Mouse (Mus musculus) myocyte (in vitro differentiated cells): ENCODE results near the gene Lrrc4c. TPM values are rescaled to one million over a fixed set of nuclear protein-coding genes. Genes with fewer than 3 reads are reported as not detected.

Experiments used
- H3K27me3 ChIP-seq: one replicate; pipeline ENCODE4 v1.6.1; 2011; ENCODE audit not compliant: control insufficient read depth, insufficient read depth, insufficient read length
- H3K36me3 ChIP-seq: one replicate; pipeline ENCODE4 v1.6.1; 2011; ENCODE audit not compliant: control insufficient read depth, insufficient read depth
- H3K4me2 ChIP-seq: one replicate; pipeline ENCODE4 v1.6.1; 2011; ENCODE audit warnings: low read depth, control low read depth
- H3K4me3 ChIP-seq: one replicate; pipeline ENCODE4 v1.5.1; 2011; ENCODE audit warnings: mild to moderate bottlenecking, control low read depth, moderate library complexity
- H3K79me2 ChIP-seq: one replicate; pipeline ENCODE4 v1.6.1; 2011; ENCODE audit not compliant: control insufficient read depth, insufficient read depth
- H3ac ChIP-seq: one replicate; pipeline ENCODE4 v1.6.1; 2011; ENCODE audit not compliant: control insufficient read depth, insufficient read length
- CEBPB ChIP-seq: IDR thresholded peaks from 2 replicates; pipeline ENCODE4 v1.6.1; 2011; ENCODE audit warnings: mild to moderate bottlenecking, moderate library complexity; ENCODE audit not compliant: poor library complexity, insufficient read depth, severe bottlenecking
- E2F4 ChIP-seq: IDR thresholded peaks from one replicate; pipeline ENCODE4 v1.6.1; 2011; ENCODE audit warnings: mild to moderate bottlenecking, control low read depth, moderate library complexity; ENCODE audit not compliant: insufficient read depth
- MAX ChIP-seq: IDR thresholded peaks from one replicate; pipeline ENCODE4 v1.6.1; 2011; ENCODE audit warnings: low read depth, mild to moderate bottlenecking, control low read depth
- MYOD1 ChIP-seq, 3 experiments: IDR thresholded peaks; one replicate each; pipeline ENCODE4 v1.6.1; 2011; ENCODE audit warnings: control low read depth in 2 of 3, low read depth in 2 of 3, mild to moderate bottlenecking in 2 of 3, moderate library complexity in 1 of 3; ENCODE audit not compliant: insufficient read length in 2 of 3, control insufficient read depth in 1 of 3
- MYOG ChIP-seq, 3 experiments: IDR thresholded peaks; one replicate each; pipeline ENCODE4 v1.6.1; 2011; ENCODE audit warnings: control low read depth in 2 of 3, low read depth in 2 of 3, mild to moderate bottlenecking in 2 of 3; ENCODE audit not compliant: insufficient read length in 2 of 3, control insufficient read depth in 1 of 3, insufficient read depth in 1 of 3
- POLR2A ChIP-seq: IDR thresholded peaks from one replicate; pipeline ENCODE4 v1.6.1; 2011; ENCODE audit warnings: low read depth, mild to moderate bottlenecking, control low read depth, moderate library complexity; ENCODE audit not compliant: insufficient read length
- POLR2AphosphoS2 ChIP-seq: IDR thresholded peaks from one replicate; pipeline ENCODE4 v1.6.1; 2011; ENCODE audit warnings: low read depth, control low read depth; ENCODE audit not compliant: insufficient read length
- REST ChIP-seq: IDR thresholded peaks from one replicate; pipeline ENCODE4 v1.6.1; 2011; ENCODE audit warnings: mild to moderate bottlenecking, control low read depth, moderate library complexity; ENCODE audit not compliant: insufficient read depth, insufficient read length
- SRF ChIP-seq: IDR thresholded peaks from one replicate; pipeline ENCODE4 v1.6.1; 2011; ENCODE audit warnings: low read depth; ENCODE audit not compliant: control insufficient read depth, insufficient read length
- TCF12 ChIP-seq: IDR thresholded peaks from one replicate; pipeline ENCODE4 v1.6.1; 2011; ENCODE audit warnings: mild to moderate bottlenecking, control low read depth; ENCODE audit not compliant: poor library complexity, insufficient read depth, severe bottlenecking
- TCF3 ChIP-seq: IDR thresholded peaks from one replicate; pipeline ENCODE4 v1.6.1; 2011; ENCODE audit warnings: low read depth, control low read depth; ENCODE audit not compliant: insufficient read length
- USF1 ChIP-seq: IDR thresholded peaks from one replicate; pipeline ENCODE4 v1.6.1; 2011; ENCODE audit warnings: low read depth, mild to moderate bottlenecking, control low read depth, moderate library complexity
- polyA plus RNA-seq: library from polyadenylated mRNA; unstranded; fragments of >200 nt; fragmentation: generic; extraction: Trizol; gene quantifications from one replicate; pipeline ENCODE4 v1.2.1, GENCODE M21; 2012; ENCODE audit warnings: missing spikeins

Lrrc4c gene
- polyA plus RNA-seq, 1 experiment, result 1.1 TPM

- Histone ChIP-seq H3K79me2 (no peaks in the 10 kb centered on the region), H3K4me3 (no peak overlapping the region), H3K4me2 (no peak overlapping the region), H3K27me3 (no peaks in the 10 kb centered on the region), H3K36me3 (no peaks in the 10 kb centered on the region), H3ac (no peak overlapping the region)
- TF ChIP-seq POLR2A (no peak), MYOD1 (IDR thresholded peaks at IDR 0.05; ENCODE audit: control insufficient read depth in 1 of 3, insufficient read length in 2 of 3, low read depth in 2 of 3) (no peak), SRF (no peak), POLR2AphosphoS2 (no peak), USF1 (no peak), CEBPB (no peak), TCF3 (no peak), E2F4 (no peak), TCF12 (no peak), REST (no peak), MAX (no peak), MYOG (IDR thresholded peaks at IDR 0.05; ENCODE audit: control insufficient read depth in 1 of 3, insufficient read depth in 1 of 3, insufficient read length in 2 of 3, low read depth in 2 of 3) (no peak)
Observed at GRCm38 (mm10) chr2:97609436-97609835, 1291.5 kb downstream of the Lrrc4c start.

- TF ChIP-seq TCF12, result no peak
- no peak for TF ChIP-seq USF1
- no peaks in the 10 kb centered on the region for H3K79me2 ChIP-seq
- H3K4me3 ChIP-seq, result no peak overlapping the region
- H3K36me3 ChIP-seq, result no peaks in the 10 kb centered on the region
- no peak overlapping the region for H3K4me2 ChIP-seq
- no peak overlapping the region for H3ac ChIP-seq
- H3K27me3 ChIP-seq, result no peaks in the 10 kb centered on the region
Observed at GRCm38 (mm10) chr2:97610566-97610965, 1292.6 kb downstream of the Lrrc4c start.

GRCm38 (mm10) chr2:97614724-97615123 lies 1296.8 kb downstream of the Lrrc4c start:
- Histone ChIP-seq H3K36me3 (no peaks in the 10 kb centered on the region), H3K4me2 (no peak overlapping the region)
- no peak for TF ChIP-seq USF1
- no peak for TF ChIP-seq MAX
- no peak for TF ChIP-seq MYOD1 (IDR thresholded peaks at IDR 0.05; ENCODE audit: control insufficient read depth in 1 of 3, insufficient read length in 2 of 3, low read depth in 2 of 3)
- no peak for TF ChIP-seq POLR2A
- TF ChIP-seq TCF12, result no peak
- no peak for TF ChIP-seq E2F4
- TF ChIP-seq POLR2AphosphoS2, result no peak
- TF ChIP-seq REST, result no peak
- TF ChIP-seq CEBPB, result no peak
- TF ChIP-seq SRF, result no peak
- TF ChIP-seq TCF3, result no peak
- TF ChIP-seq MYOG (IDR thresholded peaks at IDR 0.05; ENCODE audit: control insufficient read depth in 1 of 3, insufficient read depth in 1 of 3, insufficient read length in 2 of 3, low read depth in 2 of 3), result no peak

GRCm38 (mm10) chr2:97618589-97618988 lies 1300.6 kb downstream of the Lrrc4c start:
- Histone ChIP-seq H3K4me3 (no peak overlapping the region), H3K4me2 (no peak overlapping the region), H3K27me3 (no peaks in the 10 kb centered on the region), H3K79me2 (no peaks in the 10 kb centered on the region), H3ac (no peak overlapping the region), H3K36me3 (no peaks in the 10 kb centered on the region)
- TF ChIP-seq REST, result no peak
- no peak for TF ChIP-seq MAX
- no peak for TF ChIP-seq SRF
- no peak for TF ChIP-seq MYOD1 (IDR thresholded peaks at IDR 0.05; ENCODE audit: control insufficient read depth in 1 of 3, insufficient read length in 2 of 3, low read depth in 2 of 3)
- TF ChIP-seq E2F4, result no peak
- TF ChIP-seq POLR2AphosphoS2, result no peak
- no peak for TF ChIP-seq CEBPB
- TF ChIP-seq TCF12, result no peak
- TF ChIP-seq USF1, result no peak
- no peak for TF ChIP-seq POLR2A
- TF ChIP-seq TCF3, result no peak
- no peak for TF ChIP-seq MYOG (IDR thresholded peaks at IDR 0.05; ENCODE audit: control insufficient read depth in 1 of 3, insufficient read depth in 1 of 3, insufficient read length in 2 of 3, low read depth in 2 of 3)

More at GRCm38 (mm10) chr2:97614724-97615123, 1296.8 kb downstream of the Lrrc4c start:
- Histone ChIP-seq H3K79me2 (no peaks in the 10 kb centered on the region), H3ac (no peak overlapping the region), H3K27me3 (no peaks in the 10 kb centered on the region), H3K4me3 (no peak overlapping the region)

- Histone ChIP-seq H3K36me3 (no peaks in the 10 kb centered on the region), H3K4me3 (no peak overlapping the region), H3ac (no peak overlapping the region), H3K4me2 (no peak overlapping the region), H3K27me3 (no peaks in the 10 kb centered on the region), H3K79me2 (no peaks in the 10 kb centered on the region)
- TF ChIP-seq E2F4, result no peak
- TF ChIP-seq MYOD1 (IDR thresholded peaks at IDR 0.05; ENCODE audit: control insufficient read depth in 1 of 3, insufficient read length in 2 of 3, low read depth in 2 of 3), result no peak
- TF ChIP-seq POLR2A, result no peak
- TF ChIP-seq REST, result no peak
- no peak for TF ChIP-seq POLR2AphosphoS2
- no peak for TF ChIP-seq TCF3
- no peak for TF ChIP-seq TCF12
- no peak for TF ChIP-seq USF1
- no peak for TF ChIP-seq MYOG (IDR thresholded peaks at IDR 0.05; ENCODE audit: control insufficient read depth in 1 of 3, insufficient read depth in 1 of 3, insufficient read length in 2 of 3, low read depth in 2 of 3)
- no peak for TF ChIP-seq MAX
- TF ChIP-seq CEBPB, result no peak
- no peak for TF ChIP-seq SRF
Observed at GRCm38 (mm10) chr2:97639941-97640340, 1322.0 kb downstream of the Lrrc4c start.
